Mouse (Mus musculus) ES-E14 (cell line): Measurements from ENCODE around the gene Bpgm. TPM values are rescaled to one million over a fixed set of nuclear protein-coding genes. Genes with fewer than 3 reads are reported as not detected.
A peak's percentile ranks its signal among the peaks of the same experiment; 100 is the strongest.

Experiments used
- DNase-seq: peaks from one replicate; pipeline ENCODE4 v3.0.0-alpha.2; 2013; ENCODE audit warnings: low read depth, low spot score
- H3K27ac ChIP-seq: 2 replicates; pipeline ENCODE4 v1.5.1; 2012; ENCODE audit warnings: low read depth, mild to moderate bottlenecking, low read length, moderate library complexity, mixed read lengths; ENCODE audit not compliant: poor library complexity, insufficient read depth, severe bottlenecking
- H3K36me3 ChIP-seq: 2 replicates; pipeline ENCODE4 v1.6.1; 2012; ENCODE audit warnings: mild to moderate bottlenecking, low read length, moderate library complexity, mixed read lengths; ENCODE audit not compliant: control insufficient read depth, poor library complexity, insufficient read depth, severe bottlenecking
- H3K4me1 ChIP-seq, 2 experiments: fragments of 150-350 bp in 1 of 2; sonication (generic) in 1 of 2; 2 replicates each; pipeline ENCODE4 v1.6.1; 2012; ENCODE audit warnings: low read length in 2 of 2, mild to moderate bottlenecking in 1 of 2, mixed read lengths in 1 of 2; ENCODE audit not compliant: control insufficient read depth in 2 of 2, insufficient read depth in 2 of 2, poor library complexity in 1 of 2
- H3K4me3 ChIP-seq, 2 experiments: fragments of 150-350 bp in 1 of 2; sonication (generic) in 1 of 2; 2 replicates each; pipeline ENCODE4 v1.5.1; 2012; ENCODE audit warnings: low read length in 2 of 2, low read depth in 1 of 2, mild to moderate bottlenecking in 1 of 2, mixed read lengths in 1 of 2; ENCODE audit not compliant: insufficient read depth in 1 of 2, poor library complexity in 1 of 2, severe bottlenecking in 1 of 2
- H3K9ac ChIP-seq: 2 replicates; pipeline ENCODE4 v1.6.1; 2012; ENCODE audit warnings: low read depth, mild to moderate bottlenecking, low read length, mixed read lengths; ENCODE audit not compliant: poor library complexity, insufficient read depth, severe bottlenecking
- H3K9me3 ChIP-seq: fragments of 150-350 bp; sonication (generic); 2 replicates; pipeline ENCODE4 v1.6.1; 2012; ENCODE audit warnings: low read depth, mild to moderate bottlenecking, low read length; ENCODE audit not compliant: control insufficient read depth, insufficient read depth
- CHD2 ChIP-seq: IDR thresholded peaks from 2 replicates; pipeline ENCODE4 v1.6.1; 2014; ENCODE audit warnings: mild to moderate bottlenecking, low read depth, low read length, inconsistent platforms
- HCFC1 ChIP-seq: IDR thresholded peaks from 2 replicates; pipeline ENCODE4 v1.6.1; 2012; ENCODE audit warnings: low read length, inconsistent platforms, borderline replicate concordance; ENCODE audit not compliant: insufficient read depth
- MAFK ChIP-seq: IDR thresholded peaks from 2 replicates; pipeline ENCODE4 v1.6.1; 2014; ENCODE audit warnings: mild to moderate bottlenecking, low read depth, low read length, inconsistent platforms; ENCODE audit not compliant: insufficient read depth
- ZC3H11A ChIP-seq: IDR thresholded peaks from 2 replicates; pipeline ENCODE4 v1.6.1; 2012; ENCODE audit warnings: low read depth, mild to moderate bottlenecking, inconsistent platforms, low read length, borderline replicate concordance
- ZNF384 ChIP-seq: IDR thresholded peaks from 2 replicates; pipeline ENCODE4 v1.6.1; 2012; ENCODE audit warnings: low read depth, low read length, inconsistent platforms
- in situ Hi-C, 2 experiments: fragments of 600-800 bp; cut with MboI; formaldehyde crosslinking; loops; one replicate each; pipeline ENCODE4 v1.15.1; 2025; ENCODE audit warnings: low sequenced_read_pairs in 2 of 2, inconsistent platforms in 1 of 2; ENCODE audit not compliant: unreplicated experiment in 2 of 2
- total RNA-seq: library from RNA; depleted of rRNA; stranded (reverse); fragments of 300-350 nt; gene quantifications from 2 replicates; pipeline ENCODE4 v1.2.3, GENCODE M21; 2012; rRNA removed

Bpgm gene
- total RNA-seq, 1 experiment, result 17.6 TPM

- no peak for DNase-seq
- H3K9me3 ChIP-seq, result no peaks in the 10 kb centered on the region
- H3K9ac ChIP-seq, result no peak overlapping the region
- in situ Hi-C loops, result no loop called here
- H3K4me1 ChIP-seq, result peaks cover 1 to 16% of the 10 kb centered on the region in 2 experiments; a peak in 3 of 4 replicates
- TF ChIP-seq MAFK (no peak), HCFC1 (no peak), CHD2 (no peak), ZC3H11A (no peak), ZNF384 (no peak)
- no peak overlapping the region for H3K27ac ChIP-seq
- H3K4me3 ChIP-seq, result no peak overlapping the region
- H3K36me3 ChIP-seq, result no peaks in the 10 kb centered on the region
These were observed 76.6 kb downstream of the Bpgm start for GRCm38 (mm10) chr6:34552489-34553157.

- Histone ChIP-seq H3K36me3 (no peaks in the 10 kb centered on the region), H3K9me3 (no peaks in the 10 kb centered on the region), H3K9ac (no peak overlapping the region), H3K27ac (peak overlapping the region; percentile 31; the same call in 1 of the 2 replicates), H3K4me3 (no peak overlapping the region), H3K4me1 (peaks cover 0 to 14% of the 10 kb centered on the region in 2 experiments; a peak in 3 of 4 replicates)
- TF ChIP-seq HCFC1 (no peak), ZNF384 (no peak), CHD2 (peak; percentile 45; the same call in 1 of the 2 replicates), MAFK (0 out of 2 replicates have a peak, but pooled peaks have one; percentile 35), ZC3H11A (no peak)
- peak; percentile 38 for DNase-seq
- in situ Hi-C loops, result no loop called here
These were observed 78.4 kb downstream of the Bpgm start for GRCm38 (mm10) chr6:34554291-34554997.

Other genes starting within 250 kb of the Bpgm start
- gene Akr1b3, start 158.7 kb upstream of the Bpgm start, total RNA-seq, result 321 and 431 TPM in 2 replicates
- 12.3 and 25.1 TPM in 2 replicates for gene Akr1b8, start 122.1 kb upstream of the Bpgm start, total RNA-seq
- 16.2 and 22.1 TPM in 2 replicates for gene Akr1b10, start 92.0 kb upstream of the Bpgm start, total RNA-seq
- 0.53 TPM in 1 of 2 replicates, not detected in the other for gene Akr1b7, start 63.9 kb upstream of the Bpgm start, total RNA-seq
- gene Cald1, start 122.3 kb downstream of the Bpgm start, total RNA-seq, result 59.1 and 108 TPM in 2 replicates